Mouse (Mus musculus) lung, postnatal 0 days (tissue): Measurements from ENCODE around the gene Eps8l3.

ENCODE experiments used
- CTCF ChIP-seq: IDR thresholded peaks from 2 replicates; pipeline ENCODE4 v1.5.1; 2016; ENCODE audit warnings: antibody characterized with exemption, mild to moderate bottlenecking
- EP300 ChIP-seq: IDR thresholded peaks from 2 replicates; pipeline ENCODE4 v1.6.1; 2016; ENCODE audit warnings: antibody characterized with exemption, mild to moderate bottlenecking, control low read depth

DNA sequence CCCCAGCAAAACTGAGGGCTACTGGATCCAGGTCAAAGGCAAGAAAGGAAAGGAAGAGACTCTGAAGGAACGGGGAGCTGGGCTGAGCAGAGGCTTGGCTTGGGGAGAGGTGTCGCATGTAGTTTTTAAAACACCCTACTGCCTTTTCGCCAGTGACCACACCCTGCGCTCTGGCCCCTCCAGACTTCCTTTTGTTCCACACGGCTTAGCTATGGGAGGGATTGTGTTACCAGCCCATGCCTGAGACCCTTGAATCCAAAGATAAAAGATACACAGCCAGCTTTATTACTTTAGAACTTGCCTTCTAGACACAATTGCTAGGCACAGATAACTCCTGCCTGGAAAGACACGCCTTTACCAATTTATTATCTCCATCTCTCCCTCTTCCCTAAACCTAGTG, 28.9 kb downstream of the Eps8l3 start:
- TF ChIP-seq EP300 (no peak), CTCF (no peak)
